Mouse (Mus musculus) embryo, embryonic 9.5 days (tissue): Measurements from ENCODE around the gene Gon4l.
A peak's percentile ranks its signal among the peaks of the same experiment; 100 is the strongest.

Source experiments
- DNase-seq: peaks from one replicate; pipeline ENCODE4 v3.0.0-alpha.2; 2017; ENCODE audit errors: extremely low spot score

The Gon4l gene

GRCm38 (mm10) chr3:88912585-88912984 lies 77.6 kb downstream of the Gon4l start:
- DNase-seq = no peak

GRCm38 (mm10) chr3:88913511-88914383 lies 78.7 kb downstream of the Gon4l start, which contains the start of gene Msto1:
Gene Msto1, minus strand, starts transcription at chr3:88913999.
- DNase-seq = peak; percentile 91

- DNase-seq = no peak
Measured at GRCm38 (mm10) chr3:88914384-88914810, 79.4 kb downstream of the Gon4l start.

GRCm38 (mm10) chr3:88918981-88919380 lies 84.0 kb downstream of the Gon4l start:
- no peak for DNase-seq

- no peak for DNase-seq
Measured at GRCm38 (mm10) chr3:88921411-88921810, 86.4 kb downstream of the Gon4l start.

- no peak for DNase-seq
Measured at GRCm38 (mm10) chr3:88923989-88924591, 89.1 kb downstream of the Gon4l start.

GRCm38 (mm10) chr3:88925651-88926050 lies 90.6 kb downstream of the Gon4l start:
- no peak for DNase-seq

- DNase-seq = no peak
Measured at GRCm38 (mm10) chr3:88929501-88929900, 94.5 kb downstream of the Gon4l start.

- no peak for DNase-seq
Measured at GRCm38 (mm10) chr3:88939071-88939470, 104.0 kb downstream of the Gon4l start.

GRCm38 (mm10) chr3:88939749-88940148 lies 104.7 kb downstream of the Gon4l start:
- peak; percentile 32 for DNase-seq

- no peak for DNase-seq
Measured at GRCm38 (mm10) chr3:88942316-88942880, 107.4 kb downstream of the Gon4l start.

- DNase-seq = no peak
Measured at GRCm38 (mm10) chr3:88944109-88944508, 109.1 kb downstream of the Gon4l start.

GRCm38 (mm10) chr3:88949786-88950575 lies 115.0 kb downstream of the Gon4l start:
- DNase-seq = peak; percentile 95

- DNase-seq = peak; percentile 88
Measured at GRCm38 (mm10) chr3:88950576-88951326, 115.7 kb downstream of the Gon4l start, which contains the start of the genes Ash1l and Dap3. Gene Ash1l, plus strand, starts transcription at chr3:88950622. Gene Dap3, minus strand, starts transcription at chr3:88951181.

- DNase-seq = no peak
Measured at GRCm38 (mm10) chr3:88951327-88951800, 116.3 kb downstream of the Gon4l start.

GRCm38 (mm10) chr3:88953246-88953645 lies 118.2 kb downstream of the Gon4l start:
- no peak for DNase-seq

GRCm38 (mm10) chr3:88953736-88954135 lies 118.7 kb downstream of the Gon4l start:
- no peak for DNase-seq
